Mouse (Mus musculus) cortical plate, adult 2 months (tissue): Measurements from ENCODE around the gene Gal.

Experiments
- CTCF ChIP-seq: fragments of 200-500 bp; IDR thresholded peaks from 2 replicates; pipeline ENCODE4 v1.5.1; 2011; ENCODE audit warnings: mild to moderate bottlenecking, control low read depth, low read length; ENCODE audit not compliant: insufficient read depth; ENCODE audit errors: extremely low read depth
- POLR2A ChIP-seq: fragments of 200-500 bp; IDR thresholded peaks from 2 replicates; pipeline ENCODE4 v1.6.1; 2011; ENCODE audit warnings: mild to moderate bottlenecking, low read length, control low read depth; ENCODE audit not compliant: insufficient read depth; ENCODE audit errors: extremely low read depth

DNA sequence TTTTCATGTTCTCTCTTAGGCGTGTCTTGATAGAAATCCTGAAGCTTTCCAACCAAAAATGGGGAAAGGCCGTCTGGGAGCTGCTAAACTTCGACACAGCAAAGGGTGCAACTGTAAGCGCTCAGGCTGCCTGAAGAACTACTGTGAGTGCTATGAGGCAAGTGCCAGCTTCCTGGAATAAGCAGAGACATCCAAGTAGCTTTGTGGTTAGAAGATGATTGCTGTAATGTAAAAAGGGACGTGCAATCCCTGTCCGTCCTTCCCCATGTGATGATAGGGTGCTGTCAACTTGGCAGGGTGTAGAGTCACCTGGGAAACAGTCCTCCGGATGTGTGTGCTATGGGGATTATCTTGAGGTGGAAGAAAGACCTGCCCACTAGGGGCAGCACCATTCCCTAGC is 10.3 kb downstream of the Gal start:
- TF ChIP-seq POLR2A (no peak), CTCF (no peak)
